Mouse (Mus musculus) B cell, adult 67 days (primary cell): ENCODE data around the gene Mrm1. TPM values are rescaled to one million over a fixed set of nuclear protein-coding genes. Genes with fewer than 3 reads are reported as not detected.

Experiments used
- total RNA-seq, 2 experiments: library from RNA; stranded (reverse); gene quantifications; 4 replicates each; pipeline ENCODE4 v1.2.4; 2023

Gene Mrm1
- 10 to 100 TPM; 19.0 to 40.0 TPM for total RNA-seq

DNA sequence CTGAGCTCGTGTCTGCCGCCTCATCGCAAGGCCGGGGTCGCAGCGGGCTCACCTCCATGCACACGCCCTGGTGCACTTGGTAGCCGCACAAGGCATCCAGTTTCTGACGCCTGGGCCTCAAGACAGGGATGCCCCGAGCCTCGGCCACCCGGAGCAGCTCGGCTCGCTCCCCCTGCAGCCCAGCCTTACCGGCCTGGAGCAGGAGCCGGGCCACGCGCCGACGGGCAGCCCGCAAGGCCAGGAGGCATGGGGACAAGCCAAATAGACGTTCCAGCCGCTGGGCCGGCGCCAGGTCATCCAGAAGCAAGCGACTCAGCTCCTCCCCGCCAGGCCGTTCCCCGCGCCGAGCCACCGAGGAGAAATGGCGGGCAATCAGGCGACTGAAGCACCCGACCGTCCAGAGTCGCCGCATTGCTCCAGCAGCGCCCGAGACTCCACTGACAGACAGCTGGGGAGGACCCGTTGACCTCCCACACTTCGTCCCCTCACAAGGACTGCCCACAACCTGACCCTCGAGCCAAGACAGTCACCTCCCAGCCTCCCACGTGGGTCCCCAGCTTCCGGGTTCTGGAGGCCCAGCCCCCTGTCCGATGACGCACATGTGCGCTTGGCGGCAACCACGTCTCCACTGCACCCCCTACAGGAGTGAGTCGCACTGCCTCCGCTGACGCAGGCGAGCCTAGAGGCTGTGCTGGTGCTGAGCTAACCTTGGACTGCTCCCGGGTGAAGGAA is at the start of gene Mrm1:
Gene Mrm1 (minus strand): TSS at position 555 of the 732 bp plus-strand sequence.

DNA sequence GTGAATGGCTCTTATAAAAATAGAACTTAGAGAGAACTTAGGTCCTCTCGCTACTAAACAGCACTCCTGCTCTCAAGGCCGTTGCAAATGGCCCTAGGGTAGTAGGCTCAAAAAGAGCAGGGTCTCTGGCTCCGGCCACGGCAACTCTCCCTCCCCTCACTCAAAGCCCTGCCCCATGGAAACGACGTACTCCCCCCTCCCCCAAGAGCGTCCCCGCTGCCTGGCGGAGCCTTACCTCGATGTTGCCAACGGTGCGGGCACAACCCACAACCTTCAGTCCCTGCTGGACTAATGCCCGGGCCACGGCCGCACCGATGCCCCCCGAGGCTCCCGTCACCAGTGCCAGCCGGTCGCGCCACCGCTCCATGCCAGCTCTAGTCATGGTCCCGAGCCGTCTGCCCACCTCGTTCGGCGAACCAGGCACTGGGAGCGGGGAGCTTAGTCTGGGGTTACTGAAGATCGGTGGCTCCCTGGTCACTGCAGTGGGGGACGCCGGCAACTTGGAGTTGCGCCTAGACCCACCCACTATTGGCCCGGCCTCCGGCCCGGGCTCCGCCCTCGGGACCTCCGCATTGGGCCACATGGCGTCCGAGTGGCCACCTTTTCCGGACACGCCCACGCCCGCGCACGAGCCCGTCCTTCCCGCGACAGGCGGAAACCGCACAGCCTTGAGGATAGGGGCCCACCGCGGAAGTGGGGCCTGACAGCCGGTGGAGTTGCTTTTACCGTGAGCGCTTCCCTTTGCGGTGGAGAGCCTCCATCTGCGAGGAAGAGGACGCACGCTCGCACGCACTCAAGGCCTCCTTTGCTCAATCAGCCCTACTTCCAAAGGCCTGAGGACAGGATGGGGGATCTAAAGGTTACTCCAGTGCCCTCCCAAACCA is 9.4 kb upstream of the Mrm1 start, which contains the start of gene Dhrs11:
Gene Dhrs11 (minus strand): TSS at position 479 of the 884 bp plus-strand sequence.

Other genes with a start within 250 kb of the Mrm1 start
- 10 to 100 TPM; 20.4 to 23.4 TPM for gene Dhrs11, start 9.5 kb upstream of the Mrm1 start, total RNA-seq
- 100 to 1,000 TPM; 149 to 192 TPM for gene Ggnbp2, start 51.3 kb upstream of the Mrm1 start, total RNA-seq
- 10 to 100 TPM; 14.9 to 16.4 TPM for gene Myo19, start 60.6 kb upstream of the Mrm1 start, total RNA-seq
- 1 to 10 TPM; 8.0 to 8.1 TPM for gene Pigw, start 60.8 kb upstream of the Mrm1 start, total RNA-seq
- 10 to 100 TPM; 41.9 to 43.3 TPM for gene Znhit3, start 96.9 kb upstream of the Mrm1 start, total RNA-seq
- gene Car4, start 138.3 kb upstream of the Mrm1 start, total RNA-seq: not detected